Mouse (Mus musculus) brown adipose tissue, adult 24 weeks (tissue): ENCODE measurements around the gene Txlnb. TPM values are rescaled to one million over a fixed set of nuclear protein-coding genes. Genes with fewer than 3 reads are reported as not detected.

Experiments used
- H3K27ac ChIP-seq: fragments of 200-500 bp; replicated peaks from 2 replicates; pipeline ENCODE4 v1.5.1; 2012; ENCODE audit warnings: low read depth, mild to moderate bottlenecking, low read length
- H3K4me1 ChIP-seq: fragments of 200-500 bp; 2 replicates; pipeline ENCODE4 v1.6.1; 2012; ENCODE audit warnings: low read length, mixed read lengths; ENCODE audit not compliant: control insufficient read depth, insufficient read depth, insufficient read length
- H3K4me3 ChIP-seq: fragments of 200-500 bp; 2 replicates; pipeline ENCODE4 v1.5.1; 2012; ENCODE audit warnings: low read depth, mild to moderate bottlenecking, low read length, moderate library complexity; ENCODE audit not compliant: insufficient read depth
- polyA plus RNA-seq: library from polyadenylated mRNA; stranded (reverse); fragments of >200 nt; gene quantifications from 2 replicates; pipeline ENCODE4 v1.2.4, GENCODE M21; 2012; ENCODE audit not compliant: missing spikeins, insufficient read depth, insufficient read length

The Txlnb gene
- polyA plus RNA-seq, 1 experiment = 12.1 TPM

- Histone ChIP-seq H3K4me3 (no peak overlapping the region), H3K27ac (no peak overlapping the region), H3K4me1 (no peaks in the 10 kb centered on the region)
These were observed 61.7 kb downstream of the Txlnb start for GRCm38 (mm10) chr10:17857647-17858261.

GRCm38 (mm10) chr10:17860701-17861480 is 64.9 kb downstream of the Txlnb start:
- no peak overlapping the region for H3K4me3 ChIP-seq
- H3K4me1 ChIP-seq = no peaks in the 10 kb centered on the region
- no peak overlapping the region for H3K27ac ChIP-seq

GRCm38 (mm10) chr10:17869822-17870662 is 74.0 kb downstream of the Txlnb start:
- Histone ChIP-seq H3K4me3 (no peak overlapping the region), H3K4me1 (no peaks in the 10 kb centered on the region), H3K27ac (no peak overlapping the region)

- no peak overlapping the region for H3K27ac ChIP-seq
- H3K4me1 ChIP-seq = no peaks in the 10 kb centered on the region; the same call in 1 of the 2 replicates
- H3K4me3 ChIP-seq = no peak overlapping the region
These were observed 82.2 kb downstream of the Txlnb start for GRCm38 (mm10) chr10:17878002-17878919.

- Histone ChIP-seq H3K4me3 (no peak overlapping the region), H3K27ac (no peak overlapping the region), H3K4me1 (no peaks in the 10 kb centered on the region; the same call in 1 of the 2 replicates)
These were observed 84.0 kb downstream of the Txlnb start for GRCm38 (mm10) chr10:17880038-17880437.

- no peak overlapping the region for H3K27ac ChIP-seq
- H3K4me1 ChIP-seq = no peaks in the 10 kb centered on the region; the same call in 1 of the 2 replicates
- no peak overlapping the region for H3K4me3 ChIP-seq
These were observed 84.7 kb downstream of the Txlnb start for GRCm38 (mm10) chr10:17880724-17881123.

Other genes starting within 250 kb of the Txlnb start
- 12.4 and 14.9 TPM in 2 replicates for gene Cited2, start 73.0 kb upstream of the Txlnb start, polyA plus RNA-seq
- gene Heca, start 151.8 kb downstream of the Txlnb start, polyA plus RNA-seq = 16.9 and 24.7 TPM in 2 replicates
- 40.5 and 44.3 TPM in 2 replicates for gene Abracl, start 227.1 kb downstream of the Txlnb start, polyA plus RNA-seq